Mouse (Mus musculus): Measurements from ENCODE around the gene Ccdc124. TPM values are rescaled to one million over a fixed set of nuclear protein-coding genes. Genes with fewer than 3 reads are reported as not detected.
"Not testable (repeated sequence)": the region's sequence is repeated elsewhere in the genome, so short reads cannot be mapped to it uniquely, and the experiment has no call there.

Gene Ccdc124
- 10 to 100 TPM; 48.5 to 68.7 (median 51.3) TPM for total RNA-seq (2022)

GRCm38 (mm10) chr8:70873364-70873985, at the start of gene Ccdc124:
TSS of gene Ccdc124 (minus strand) at chr8:70873935.
- peak; percentile 94 for DNase-seq

DNA sequence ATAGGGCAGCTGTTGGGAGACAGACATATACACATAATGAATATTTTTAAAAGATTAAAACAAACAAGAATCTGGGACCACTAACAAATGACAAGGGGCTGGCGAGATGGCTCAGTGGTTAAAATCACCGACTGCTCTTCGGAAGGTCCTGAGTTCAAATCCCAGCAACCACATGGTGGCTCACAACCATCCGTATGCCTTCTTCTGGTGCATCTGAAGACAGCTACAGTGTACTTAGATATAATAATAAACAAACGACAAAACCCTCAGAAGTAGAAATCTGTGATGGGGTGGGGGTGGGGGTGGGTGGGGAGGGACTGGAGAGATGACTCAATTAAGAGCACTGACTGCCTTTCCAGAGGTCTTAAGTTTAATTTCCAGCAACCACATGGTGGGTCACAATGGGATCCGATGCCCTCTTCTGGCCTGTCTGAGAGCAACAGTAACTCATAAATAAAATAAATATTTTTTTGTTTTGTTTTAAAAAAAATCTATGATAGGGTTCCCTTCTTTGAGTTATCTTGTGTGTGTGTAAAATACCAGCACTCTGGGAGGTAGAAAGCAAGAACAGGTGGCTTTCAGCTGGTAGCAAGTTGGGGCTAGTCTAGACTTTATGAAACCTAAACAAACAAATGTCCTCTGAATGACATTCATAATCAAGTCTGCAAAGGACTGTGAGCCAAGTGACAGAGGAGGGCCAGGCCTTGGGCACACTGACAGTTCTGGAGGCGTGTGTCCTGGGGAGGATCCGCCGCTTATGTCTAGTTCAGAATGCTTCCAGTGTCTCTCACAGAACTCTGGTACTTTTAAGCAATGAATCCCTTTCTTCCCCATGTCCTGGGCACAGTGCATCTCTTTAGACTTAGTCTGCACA, 46.6 kb upstream of the Ccdc124 start:
- no peak for DNase-seq

DNA sequence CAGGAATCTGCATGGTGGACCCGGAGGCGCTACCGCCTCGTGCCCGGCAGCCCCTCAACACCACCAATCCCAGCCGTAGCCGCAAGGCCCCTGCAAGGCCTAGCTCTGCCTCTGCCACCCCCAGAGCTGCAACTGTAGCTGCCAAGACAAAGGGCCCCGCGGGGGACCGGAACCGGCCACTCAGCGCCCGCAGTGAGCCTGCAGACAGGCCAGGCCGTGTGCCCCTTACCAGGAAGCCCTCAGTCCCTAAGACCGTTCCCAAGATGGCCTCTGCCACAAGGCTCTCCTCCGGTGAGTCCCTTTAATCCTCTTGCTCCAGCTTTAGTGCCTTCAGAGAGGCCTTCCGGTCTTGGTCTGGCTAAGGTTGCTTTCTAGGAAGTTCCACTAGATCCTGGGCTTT, 41.0 kb upstream of the Ccdc124 start:
- no peak for DNase-seq

DNA sequence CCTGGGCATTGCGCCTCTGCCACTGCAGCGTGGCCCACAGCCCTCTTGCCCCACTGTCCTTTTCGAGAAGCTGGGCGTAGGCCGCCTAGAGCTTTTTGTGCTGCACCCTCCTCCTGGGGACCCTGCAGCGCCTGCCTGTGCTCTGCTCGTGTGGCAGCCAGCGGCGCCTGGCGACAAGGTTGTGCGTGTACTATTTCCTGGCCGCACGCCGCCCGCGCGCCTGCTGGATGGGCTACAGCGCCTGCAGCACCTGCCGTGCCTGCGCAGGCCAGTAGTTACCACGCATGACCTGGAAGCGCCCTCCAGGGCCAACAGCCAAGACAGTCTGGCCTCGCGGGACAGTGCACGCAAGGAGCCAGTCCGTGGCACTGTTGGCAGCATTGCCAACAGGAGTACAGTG, 39.8 kb upstream of the Ccdc124 start:
- no peak for DNase-seq

DNA sequence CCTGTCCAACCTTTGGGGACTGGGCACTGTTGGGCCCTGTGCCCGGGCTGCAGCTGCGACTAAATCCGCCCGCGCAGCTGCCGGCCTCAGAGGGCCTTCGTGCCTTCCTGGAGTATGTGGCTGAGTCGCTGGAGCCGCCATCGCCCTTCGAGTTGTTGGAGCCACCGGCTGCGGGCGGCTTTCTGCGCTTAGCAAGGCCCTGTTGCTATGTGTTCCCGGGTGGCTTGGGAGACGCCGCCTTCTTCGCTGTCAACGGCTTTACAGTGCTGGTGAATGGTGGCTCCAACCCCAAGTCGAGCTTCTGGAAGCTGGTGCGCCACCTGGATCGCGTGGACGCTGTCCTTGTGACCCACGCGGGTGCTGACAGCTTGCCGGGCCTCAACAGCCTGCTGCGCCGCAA, 39.2 kb upstream of the Ccdc124 start:
- DNase-seq: no peak

GRCm38 (mm10) chr8:70911596-70911995, 37.9 kb upstream of the Ccdc124 start:
- DNase-seq: no peak

DNA sequence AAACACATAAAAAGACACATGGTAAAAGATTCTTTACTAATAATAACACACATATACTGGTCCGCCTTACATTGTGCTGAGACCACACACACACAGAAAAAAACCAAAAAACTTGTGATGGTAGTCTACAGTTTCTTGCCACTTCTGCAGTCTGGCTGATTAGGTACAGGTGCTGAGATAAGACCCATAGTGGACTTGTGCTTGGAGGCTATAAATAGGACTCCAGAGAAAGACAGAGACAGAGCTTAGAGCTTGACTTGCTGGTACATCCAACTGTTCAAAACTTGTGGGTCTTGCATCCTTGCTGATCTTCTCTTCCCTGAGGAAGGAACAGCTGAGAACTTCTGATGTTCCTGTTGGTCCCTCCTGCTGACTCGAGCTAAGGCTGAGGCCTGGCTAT, 33.8 kb upstream of the Ccdc124 start:
- DNase-seq: no peak

DNA sequence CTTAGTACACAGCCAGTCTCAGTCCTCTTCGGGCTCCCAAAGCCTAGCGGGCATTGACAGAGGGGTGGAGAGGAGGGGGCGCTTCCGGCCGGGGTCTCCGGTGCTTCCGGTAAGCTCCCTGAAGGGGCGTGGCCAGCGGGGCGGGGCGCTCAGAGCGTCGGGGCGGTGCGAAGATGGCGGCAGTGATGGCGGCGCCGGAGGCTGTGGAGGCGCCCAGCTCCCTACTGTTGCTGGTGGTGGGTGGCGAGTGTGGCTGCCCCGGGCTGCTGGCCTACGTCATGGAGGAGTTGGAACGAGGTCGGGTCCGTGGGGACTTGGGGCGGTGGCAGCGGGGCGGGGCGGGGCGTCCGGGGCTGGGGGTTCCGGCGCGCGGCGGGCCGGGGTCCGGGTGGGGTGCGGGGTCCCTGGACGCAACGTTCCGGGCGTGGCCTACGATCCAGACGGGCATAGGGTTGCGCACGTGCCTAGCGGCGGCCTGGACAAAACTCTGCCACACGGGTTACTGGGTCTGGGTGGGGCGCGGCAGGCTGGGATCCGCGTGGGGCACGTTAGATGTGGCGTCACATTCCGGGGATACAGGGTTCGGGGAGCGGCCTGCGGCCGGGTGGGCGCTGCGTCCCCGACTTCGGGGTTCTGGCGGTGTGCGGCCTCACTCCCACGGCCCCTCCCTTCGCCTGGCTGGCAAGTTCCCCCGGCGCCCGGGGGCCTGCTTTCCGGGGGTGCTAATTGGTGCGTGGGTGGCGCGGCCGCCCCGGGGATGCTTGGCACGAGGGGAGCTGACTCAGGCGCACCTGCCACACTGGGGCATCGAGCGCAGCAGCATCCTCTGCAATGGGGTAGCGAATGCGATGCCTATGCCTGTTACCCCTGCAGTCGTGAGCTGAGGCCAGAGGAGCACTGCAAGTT, 32.3 kb upstream of the Ccdc124 start, which contains the start of gene Map1s:
TSS of gene Map1s (plus strand) at position 102 of the 906 bp plus-strand sequence.
- peak; percentile 62 for DNase-seq

GRCm38 (mm10) chr8:70905463-70905830, 31.7 kb upstream of the Ccdc124 start:
- no peak for DNase-seq

- no peak for DNase-seq
These were observed 30.8 kb upstream of the Ccdc124 start for GRCm38 (mm10) chr8:70904532-70904931.

DNA sequence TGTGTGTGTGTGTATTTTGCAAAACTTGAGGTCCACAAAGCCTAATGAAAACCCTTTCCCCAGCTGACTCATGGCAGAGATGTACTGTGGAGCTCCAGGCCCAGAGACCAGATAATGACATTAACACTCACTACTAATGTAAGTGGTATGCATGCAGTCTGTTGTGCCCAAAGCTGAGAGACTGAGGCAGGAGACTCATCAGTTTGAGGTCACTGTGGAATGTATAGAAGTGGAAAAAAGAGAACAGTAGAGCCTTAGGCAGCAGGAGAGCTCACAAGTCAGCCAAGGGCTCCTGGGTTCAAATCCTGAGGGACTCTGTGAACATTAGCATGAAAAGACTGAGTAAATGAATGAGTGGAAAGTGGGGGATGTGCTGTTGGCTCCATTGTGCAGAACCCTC, 29.8 kb upstream of the Ccdc124 start:
- DNase-seq: no peak

- DNase-seq: no peak
These were observed 29.4 kb upstream of the Ccdc124 start for GRCm38 (mm10) chr8:70903112-70903511.

DNA sequence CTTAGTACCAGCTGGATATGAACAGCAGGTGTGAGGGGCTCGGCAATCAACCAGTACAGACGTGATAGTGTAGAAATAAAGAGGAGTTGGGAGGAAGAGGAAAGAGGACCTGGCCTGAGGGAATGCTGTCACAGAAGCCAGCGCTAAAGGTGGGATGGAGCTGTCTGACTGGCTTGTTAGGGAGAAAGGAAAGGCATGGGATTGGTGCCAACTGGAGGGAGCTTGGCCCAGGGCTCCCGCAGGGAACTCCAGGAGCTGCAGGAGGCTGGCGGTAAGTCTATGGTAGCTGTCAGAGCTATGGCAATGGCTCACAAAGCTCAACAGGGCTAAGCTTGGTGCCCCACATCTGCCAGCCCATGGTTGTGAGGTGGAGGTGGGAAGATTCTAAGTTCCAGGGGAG, 28.5 kb upstream of the Ccdc124 start:
- DNase-seq: no peak

DNA sequence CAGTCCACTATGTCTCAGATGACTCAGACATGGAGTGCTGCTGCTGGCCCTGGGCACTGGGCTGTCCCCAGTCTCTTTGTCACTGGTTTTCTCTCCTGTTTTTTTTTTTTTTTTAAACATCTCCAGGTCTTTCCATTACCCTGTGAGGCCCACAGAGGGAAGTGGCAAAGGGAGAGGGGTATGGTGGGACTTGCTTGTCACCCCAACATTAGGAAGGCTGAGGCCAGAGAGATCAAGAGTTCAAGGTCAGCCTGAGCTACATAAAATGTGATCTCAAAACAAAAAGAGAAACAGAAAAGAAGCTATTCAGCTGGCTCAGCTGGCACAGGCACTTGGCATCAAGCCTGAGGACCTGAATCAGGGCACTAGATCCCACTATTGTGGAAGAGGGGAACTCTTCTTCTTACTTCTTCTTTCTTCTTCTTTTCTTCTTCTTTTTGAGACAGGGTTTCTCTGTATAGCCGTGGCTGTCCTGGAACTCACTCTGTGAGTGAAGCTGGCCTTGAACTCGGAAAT, 27.2 kb upstream of the Ccdc124 start:
- DNase-seq: no peak

DNA sequence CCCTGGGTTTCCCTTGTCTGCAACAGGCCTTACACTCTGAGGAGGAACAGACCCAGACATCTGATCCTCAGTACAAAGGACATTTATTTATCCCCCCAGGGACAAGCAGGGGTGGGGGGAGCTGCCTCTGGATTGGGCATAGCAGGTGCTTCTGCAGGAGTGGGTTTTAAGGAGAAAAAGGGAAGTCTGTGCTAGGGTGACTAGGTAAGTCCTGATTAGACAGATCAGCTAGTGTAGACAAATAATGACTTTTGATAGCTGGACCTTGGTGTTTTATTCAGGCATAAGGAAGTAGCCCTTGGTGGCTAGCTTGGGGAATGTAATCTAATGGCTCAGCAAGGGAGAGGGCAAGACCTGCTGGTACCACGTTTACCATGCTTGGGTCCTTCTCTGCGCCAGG, 25.5 kb upstream of the Ccdc124 start:
- no peak for DNase-seq

GRCm38 (mm10) chr8:70898661-70899198, 25.0 kb upstream of the Ccdc124 start:
- no peak for DNase-seq

DNA sequence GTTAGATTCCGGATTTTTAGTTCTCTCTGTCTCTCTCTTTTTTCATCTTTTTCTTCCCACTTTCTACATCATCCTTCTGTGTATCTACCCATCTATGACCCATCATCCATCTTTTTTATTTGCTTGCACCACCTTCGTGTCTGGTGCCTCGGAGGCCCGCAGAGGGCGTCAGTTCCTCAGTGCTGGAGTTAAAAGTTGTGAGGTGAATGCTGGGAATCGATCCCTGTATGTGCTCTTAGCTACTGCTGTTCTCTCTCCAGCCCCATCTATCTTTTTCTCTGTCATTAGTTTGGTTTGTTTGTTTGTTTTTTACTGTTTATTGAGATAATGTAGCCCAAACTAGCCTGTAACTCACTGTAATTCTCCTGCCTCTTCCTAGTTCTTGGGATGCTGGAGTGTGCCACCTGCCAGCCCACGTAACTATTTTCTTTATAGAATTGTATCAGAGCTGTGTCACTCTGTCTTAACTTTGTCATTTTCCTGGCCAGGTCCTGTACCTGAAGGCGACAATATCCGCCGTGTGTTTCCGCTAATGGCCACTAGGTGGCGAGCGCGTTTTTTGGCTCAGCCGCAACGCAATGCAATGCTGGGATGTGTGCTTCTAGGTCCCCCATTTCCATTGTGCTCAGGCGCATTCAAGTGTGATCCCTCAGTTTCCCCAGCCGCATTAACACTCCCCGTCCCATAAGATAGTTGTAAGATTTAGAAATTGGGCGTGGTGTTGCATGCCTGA, 24.1 kb upstream of the Ccdc124 start:
- peak; percentile 73 for DNase-seq

- peak; percentile 97 for DNase-seq
These were observed 23.4 kb upstream of the Ccdc124 start, which contains the start of gene Rpl18a for GRCm38 (mm10) chr8:70897021-70897680. TSS of gene Rpl18a (minus strand) at chr8:70897412.

GRCm38 (mm10) chr8:70896316-70897020, 22.7 kb upstream of the Ccdc124 start:
- no peak for DNase-seq

- not testable (repeated sequence) for DNase-seq
These were observed 22.0 kb upstream of the Ccdc124 start for GRCm38 (mm10) chr8:70895571-70896259.
